Mouse (Mus musculus): Measurements from ENCODE around the gene Adora3. TPM values are rescaled to one million over a fixed set of nuclear protein-coding genes. Genes with fewer than 3 reads are reported as not detected.

The Adora3 gene
- polyA plus RNA-seq (2012): not detected in 2 replicates

DNA sequence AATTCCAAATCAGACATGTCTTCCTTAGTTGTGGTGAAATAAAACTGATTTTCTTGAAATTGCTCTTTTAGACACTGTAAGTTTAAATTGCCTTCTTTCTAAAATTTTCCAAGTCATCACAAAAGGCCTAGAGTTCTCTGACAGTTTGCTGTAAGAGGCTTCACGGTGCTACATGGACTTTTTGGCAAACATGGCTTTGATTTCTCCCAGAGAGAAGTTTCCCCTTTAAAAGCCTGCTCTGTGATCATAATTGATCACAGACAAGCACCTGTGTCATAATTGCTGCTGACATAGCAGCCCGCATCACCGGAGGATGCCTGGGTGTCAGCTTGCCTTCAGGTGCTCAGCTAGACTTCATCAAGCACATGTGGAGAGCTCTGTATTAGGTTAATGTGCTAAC, at the start of gene Adora3, which contains the start of gene Tmigd3:
Gene Adora3, plus strand, starts transcription at position 301 of the 400 bp plus-strand sequence.
Gene Tmigd3, plus strand, starts transcription at position 346 of the 400 bp plus-strand sequence.
- no peak for TF ChIP-seq GATA1 (IDR thresholded peaks at IDR 0.05; ENCODE audit: low read length)

- TF ChIP-seq GATA1 (IDR thresholded peaks at IDR 0.05; ENCODE audit: low read length): no peak
Measured at GRCm38 (mm10) chr3:105821504-105821903, 49.2 kb upstream of the Adora3 start.

DNA sequence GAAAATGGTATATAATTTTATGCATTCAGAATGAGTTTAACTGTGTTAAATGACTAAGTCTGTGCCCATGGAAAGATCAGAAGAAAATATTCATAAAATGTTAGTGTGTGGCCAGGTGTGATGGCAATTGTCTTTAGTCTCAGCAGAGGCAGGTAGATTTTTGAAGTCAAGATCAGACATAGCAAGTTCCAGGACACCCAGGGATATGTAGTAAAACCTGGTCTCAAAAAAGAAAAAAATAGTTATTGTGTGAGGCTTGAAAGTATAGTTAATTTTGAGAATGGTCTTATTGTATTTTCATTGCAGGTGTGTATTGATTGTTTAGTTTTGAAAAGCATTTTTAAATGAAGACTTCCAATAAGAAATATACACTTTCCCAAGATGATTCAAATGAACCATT, 47.0 kb upstream of the Adora3 start:
- no peak for TF ChIP-seq GATA1 (IDR thresholded peaks at IDR 0.05; ENCODE audit: low read length)

- TF ChIP-seq GATA1 (IDR thresholded peaks at IDR 0.05; ENCODE audit: low read length): no peak
Measured at GRCm38 (mm10) chr3:105824103-105824502, 46.6 kb upstream of the Adora3 start.

DNA sequence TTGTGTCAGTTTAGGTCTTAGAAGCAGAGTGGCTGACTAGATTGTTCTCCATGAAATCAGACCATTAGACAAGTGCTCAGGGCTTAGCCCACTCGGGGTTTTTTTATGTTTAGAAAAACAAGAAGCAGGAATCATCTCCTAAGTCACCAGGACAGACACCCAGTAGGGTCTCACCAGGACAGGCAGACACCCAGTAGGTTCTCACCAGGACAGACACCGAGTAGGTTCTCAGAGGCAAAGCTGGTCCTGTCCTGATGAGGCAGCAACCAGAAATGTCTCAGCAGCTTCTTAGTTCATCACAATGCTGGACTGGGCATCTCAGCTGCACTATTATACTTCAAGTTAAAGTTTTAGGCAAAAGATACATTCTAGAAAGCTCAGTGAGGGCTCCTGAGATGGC, 46.0 kb upstream of the Adora3 start:
- no peak for TF ChIP-seq GATA1 (IDR thresholded peaks at IDR 0.05; ENCODE audit: low read length)

DNA sequence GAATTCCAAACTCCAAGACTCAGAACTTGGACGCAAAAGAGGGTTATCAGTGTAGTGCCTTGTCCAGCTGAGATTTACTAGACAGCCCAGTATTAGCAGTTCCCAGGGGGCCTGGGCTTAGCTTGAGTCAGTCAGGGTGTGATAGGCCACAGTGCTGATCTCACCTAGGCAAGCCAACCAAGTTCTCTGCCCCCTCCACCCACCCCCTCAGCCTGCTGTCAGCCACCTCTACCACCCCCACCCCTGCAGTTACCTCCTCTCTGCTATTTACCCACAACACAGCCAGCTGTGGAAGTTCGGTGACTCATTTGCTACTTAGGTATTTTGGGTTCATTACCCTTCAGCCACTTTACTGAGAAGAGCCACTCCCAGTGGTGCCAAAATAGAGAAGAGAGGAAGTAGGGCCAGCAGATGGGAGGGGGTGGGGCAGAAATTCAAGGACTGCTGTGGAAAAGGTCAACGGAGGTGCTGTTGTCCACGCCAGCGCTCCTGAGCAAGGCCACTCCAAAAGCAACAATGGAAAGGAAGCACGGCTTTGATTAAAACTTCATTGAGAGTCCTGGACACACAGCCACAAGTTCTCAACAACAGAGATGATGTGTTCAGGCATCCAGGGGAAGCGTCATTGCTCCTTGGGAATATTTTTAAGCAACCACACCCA, 45.0 kb upstream of the Adora3 start:
- no peak for TF ChIP-seq GATA1 (IDR thresholded peaks at IDR 0.05; ENCODE audit: low read length)

- no peak for TF ChIP-seq GATA1 (IDR thresholded peaks at IDR 0.05; ENCODE audit: low read length)
Measured at GRCm38 (mm10) chr3:105831584-105831983, 39.1 kb upstream of the Adora3 start.

DNA sequence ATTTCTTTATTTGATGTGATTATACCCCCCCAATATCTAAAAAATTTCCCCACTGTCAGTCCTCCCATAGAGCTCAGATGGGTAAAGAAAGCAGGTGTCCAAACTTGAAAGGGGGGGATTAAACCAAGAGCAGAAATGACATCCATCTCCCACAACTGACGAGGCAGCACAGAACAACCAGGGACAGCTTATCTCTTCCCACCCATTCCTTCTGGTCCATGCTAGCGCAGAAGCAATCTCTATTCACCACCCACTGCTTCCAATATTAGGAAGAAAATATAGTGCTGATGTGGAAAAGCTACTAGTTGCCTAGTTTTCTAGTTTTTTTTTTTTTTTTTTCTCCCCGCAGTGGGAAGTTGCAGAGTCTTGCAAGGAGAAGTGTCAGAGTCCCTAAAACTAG, 34.8 kb upstream of the Adora3 start:
- TF ChIP-seq GATA1 (IDR thresholded peaks at IDR 0.05; ENCODE audit: low read length): no peak

- no peak for TF ChIP-seq GATA1 (IDR thresholded peaks at IDR 0.05; ENCODE audit: low read length)
Measured at GRCm38 (mm10) chr3:105836883-105837282, 33.8 kb upstream of the Adora3 start.

DNA sequence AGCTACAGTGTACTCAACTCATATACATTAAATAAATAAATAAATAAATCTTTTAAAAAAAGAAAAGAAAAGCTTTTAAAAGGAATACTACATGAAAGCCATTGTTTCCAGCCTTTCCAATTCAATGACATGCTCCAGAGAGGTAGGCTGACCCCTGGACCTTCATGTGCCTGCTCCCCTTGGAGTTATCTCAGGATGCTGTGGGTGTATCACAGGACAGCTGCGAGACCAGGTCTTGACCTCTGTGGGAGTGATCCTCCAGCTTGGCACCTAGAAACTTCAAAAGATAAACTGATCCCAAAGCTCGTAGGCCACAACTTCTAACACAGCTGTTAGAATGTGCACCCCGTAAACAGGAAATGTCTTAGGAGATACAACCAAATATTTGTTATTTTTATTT, 32.0 kb upstream of the Adora3 start:
- no peak for TF ChIP-seq GATA1 (IDR thresholded peaks at IDR 0.05; ENCODE audit: low read length)

DNA sequence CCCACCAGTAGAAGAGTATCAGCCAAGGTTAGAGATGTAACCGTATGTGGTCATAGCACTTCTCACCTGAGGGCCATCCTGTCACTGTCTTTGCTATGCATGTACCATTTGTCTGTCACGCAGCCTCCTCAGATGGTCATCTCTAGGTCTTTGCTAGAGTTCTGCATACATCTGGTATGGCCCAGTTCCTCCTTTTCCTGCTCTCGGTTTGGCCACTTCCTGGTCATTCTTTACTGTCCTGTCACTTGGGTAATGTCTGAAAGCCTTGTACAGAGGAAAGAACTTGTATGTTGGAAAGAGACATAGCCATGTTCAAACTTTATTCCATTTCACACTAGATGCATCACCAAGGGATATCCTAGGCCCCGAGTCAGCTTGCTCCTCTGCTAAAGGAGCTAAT, 30.8 kb upstream of the Adora3 start:
- no peak for TF ChIP-seq GATA1 (IDR thresholded peaks at IDR 0.05; ENCODE audit: low read length)

- TF ChIP-seq GATA1 (IDR thresholded peaks at IDR 0.05; ENCODE audit: low read length): no peak
Measured at GRCm38 (mm10) chr3:105846294-105847069, 24.2 kb upstream of the Adora3 start.

GRCm38 (mm10) chr3:105853781-105854180, 16.9 kb upstream of the Adora3 start:
- TF ChIP-seq GATA1 (IDR thresholded peaks at IDR 0.05; ENCODE audit: low read length): no peak

GRCm38 (mm10) chr3:105854786-105855185, 15.9 kb upstream of the Adora3 start:
- no peak for TF ChIP-seq GATA1 (IDR thresholded peaks at IDR 0.05; ENCODE audit: low read length)

GRCm38 (mm10) chr3:105857513-105857912, 13.1 kb upstream of the Adora3 start:
- TF ChIP-seq GATA1 (IDR thresholded peaks at IDR 0.05; ENCODE audit: low read length): no peak

DNA sequence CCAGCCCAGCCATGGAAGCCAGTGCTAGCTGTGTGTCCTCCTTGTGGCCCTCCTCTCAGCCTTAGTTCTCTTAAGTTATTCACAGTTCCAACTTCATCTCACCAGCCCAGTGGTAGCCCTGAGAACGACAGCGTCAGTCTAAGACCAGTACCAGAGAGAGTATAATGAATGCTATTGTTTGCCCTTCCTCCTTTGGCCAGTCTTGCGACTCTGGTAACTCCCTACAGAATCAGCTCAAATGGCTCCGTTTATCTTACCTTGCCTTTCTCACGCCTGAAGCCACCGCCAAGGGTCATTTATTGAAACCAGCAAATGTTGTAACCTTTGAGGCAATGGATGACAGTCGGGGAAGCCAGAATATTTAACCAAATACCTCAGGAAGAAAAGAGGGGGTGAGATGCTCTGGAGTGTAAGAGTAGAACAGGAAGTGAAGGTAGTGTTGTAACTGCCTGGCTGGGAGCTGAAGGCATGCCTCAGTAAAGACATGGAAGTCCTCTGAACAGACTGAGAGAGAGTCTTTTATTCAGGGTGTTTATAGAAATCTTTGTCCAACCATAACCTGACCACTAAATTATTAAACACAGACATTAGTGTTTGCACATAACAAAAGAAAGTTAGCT, 8.8 kb upstream of the Adora3 start:
- no peak for TF ChIP-seq GATA1 (IDR thresholded peaks at IDR 0.05; ENCODE audit: low read length)

Data from G1E-ER4 (cell line).